Mouse (Mus musculus): Measurements from ENCODE around the gene Olfr700.
"Not testable (repeated sequence)": the region's sequence is repeated elsewhere in the genome, so short reads cannot be mapped to it uniquely, and the experiment has no call there.

Gene Olfr700

GRCm38 (mm10) chr7:106808734-106809133 is at the start of gene Olfr700:
Gene Olfr700 (minus strand): TSS chr7:106808834.
- DNase-seq (ENCODE audit: low spot score): no peak

- DNase-seq (ENCODE audit: low spot score): no peak
Measured at GRCm38 (mm10) chr7:106843060-106843459, 34.4 kb upstream of the Olfr700 start, which contains the start of gene Olfr703. Gene Olfr703 (plus strand): TSS chr7:106843360.

- no peak for DNase-seq (ENCODE audit: low spot score)
Measured at GRCm38 (mm10) chr7:106833793-106834192, 25.2 kb upstream of the Olfr700 start, which contains the start of gene Olfr702. Gene Olfr702 (minus strand): TSS chr7:106833893.

GRCm38 (mm10) chr7:106818414-106818813 is 9.8 kb upstream of the Olfr700 start:
- DNase-seq (ENCODE audit: low spot score): no peak

- no peak for DNase-seq (ENCODE audit: low spot score)
Measured at GRCm38 (mm10) chr7:106815775-106816174, 7.1 kb upstream of the Olfr700 start.

GRCm38 (mm10) chr7:106813829-106814228 is 5.2 kb upstream of the Olfr700 start, which contains the start of gene Olfr701:
Gene Olfr701 (plus strand): TSS chr7:106814129.
- DNase-seq (ENCODE audit: low spot score): no peak

- DNase-seq (ENCODE audit: low spot score): no peak
Measured at GRCm38 (mm10) chr7:106793098-106793497, 15.5 kb downstream of the Olfr700 start, which contains the start of gene Olfr699. Gene Olfr699 (minus strand): TSS chr7:106793198.

GRCm38 (mm10) chr7:106788330-106788729 is 20.3 kb downstream of the Olfr700 start:
- no peak for DNase-seq (ENCODE audit: low spot score)

- not testable (repeated sequence) for DNase-seq (ENCODE audit: low spot score)
Measured at GRCm38 (mm10) chr7:106761008-106761407, 47.6 kb downstream of the Olfr700 start.

GRCm38 (mm10) chr7:106758800-106759199 is 49.8 kb downstream of the Olfr700 start:
- DNase-seq (ENCODE audit: low spot score): no peak
